Mouse (Mus musculus): Measurements from ENCODE around the gene Pex5.
"Not testable (repeated sequence)": the region's sequence is repeated elsewhere in the genome, so short reads cannot be mapped to it uniquely, and the experiment has no call there.

The Pex5 gene

DNA sequence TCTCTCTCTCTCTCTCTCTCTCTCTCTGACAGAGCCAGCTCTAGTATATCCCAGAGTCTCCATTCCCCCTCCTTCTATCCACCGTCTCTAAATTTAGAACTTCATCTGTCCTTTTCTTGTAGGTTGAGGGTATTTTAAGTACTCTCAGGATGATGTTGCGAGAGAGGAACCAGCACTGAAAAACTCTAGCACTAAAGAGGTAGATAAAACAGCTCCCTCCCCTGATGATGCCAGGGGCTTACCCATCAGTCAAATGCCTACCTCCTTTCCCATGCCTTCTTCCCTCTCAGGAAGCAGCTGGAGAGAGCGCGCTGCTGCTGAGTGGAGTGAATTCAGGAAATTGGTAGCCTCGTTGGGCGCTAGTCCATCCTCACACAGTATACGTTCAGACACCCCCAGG, 12.4 kb upstream of the Pex5 start:
- DNase-seq (ENCODE audit: low read depth, low spot score), result no peak

DNA sequence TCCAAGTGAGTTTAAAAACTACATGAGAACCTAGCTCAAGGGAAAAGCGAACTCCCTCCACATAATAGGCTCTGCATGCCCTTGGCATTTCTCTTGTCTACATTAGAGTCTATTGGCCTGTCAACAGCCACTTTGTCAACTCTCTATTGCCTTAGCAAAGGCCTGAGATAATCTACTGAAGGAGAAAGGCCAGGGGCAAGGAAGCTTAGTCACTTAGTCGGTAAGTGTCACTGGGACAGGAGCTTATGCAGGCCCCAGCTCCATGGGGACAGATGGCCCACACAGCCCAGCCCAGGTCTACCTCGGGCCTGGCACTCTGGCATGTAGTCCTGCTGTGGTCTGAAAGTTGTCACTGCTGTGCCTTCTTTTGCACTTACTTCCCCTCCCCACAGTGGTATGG, 11.7 kb upstream of the Pex5 start:
- DNase-seq (ENCODE audit: low read depth, low spot score), result no peak

DNA sequence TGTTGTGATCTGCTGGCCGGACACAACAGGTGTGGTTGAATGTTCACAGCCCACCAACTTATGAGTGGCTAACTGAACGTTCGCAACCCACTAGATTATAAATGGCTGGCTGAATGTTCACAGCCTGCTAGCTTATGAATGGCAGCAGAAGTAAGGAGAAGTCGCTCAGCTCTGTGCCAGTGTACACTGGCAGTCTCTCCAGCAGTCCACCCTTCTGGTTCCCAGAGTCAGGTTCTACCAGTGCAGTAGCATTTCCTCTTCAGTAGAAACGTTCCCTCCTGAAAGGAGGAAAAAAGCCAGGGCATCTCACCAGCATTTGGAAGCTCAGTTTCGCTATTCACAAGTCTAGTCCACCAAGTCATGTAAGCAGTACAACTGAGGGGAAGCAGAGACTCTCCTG, 10.7 kb upstream of the Pex5 start:
- no peak for DNase-seq (ENCODE audit: low read depth, low spot score)

DNA sequence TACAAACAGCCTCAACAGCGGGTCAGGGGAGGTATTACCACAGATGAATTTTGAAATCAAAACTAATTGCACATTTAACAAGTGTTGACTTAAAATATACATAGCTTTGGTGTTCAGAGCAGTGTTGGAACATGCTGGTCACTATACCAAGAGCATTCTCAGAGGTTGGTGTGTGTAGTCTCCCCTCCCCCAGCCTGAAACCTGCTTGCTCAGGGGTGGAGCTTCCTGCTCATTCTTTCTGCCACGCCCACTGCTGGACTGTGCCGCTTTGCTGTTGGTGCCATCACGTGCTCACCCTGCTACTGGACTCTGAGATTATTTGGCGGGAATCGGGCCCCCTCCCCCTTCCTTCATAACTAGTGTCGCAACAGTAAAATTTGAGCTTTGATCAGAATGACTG, 10.2 kb upstream of the Pex5 start:
- not testable (repeated sequence) for DNase-seq (ENCODE audit: low read depth, low spot score)

DNA sequence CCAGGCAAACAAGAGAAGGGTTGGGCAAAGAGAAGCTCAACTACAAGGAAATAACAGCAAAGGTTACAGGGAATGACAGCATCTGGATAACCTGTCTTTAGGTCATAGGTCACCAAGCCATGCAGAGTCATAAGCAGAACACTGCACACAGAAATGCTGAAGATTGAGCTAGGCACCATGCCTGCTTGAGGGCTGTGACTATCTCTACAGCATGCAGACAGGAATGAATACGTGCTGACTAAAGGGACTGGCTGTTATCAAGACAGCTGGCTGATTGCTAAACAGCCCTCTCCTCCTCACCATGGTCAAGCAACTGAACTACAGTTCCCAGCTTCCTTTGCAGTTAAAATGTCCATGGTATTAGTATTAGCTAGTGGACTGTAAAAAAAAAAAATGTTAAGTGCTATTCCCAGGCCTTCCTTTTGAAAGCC, 9.2 kb upstream of the Pex5 start:
- DNase-seq (ENCODE audit: low read depth, low spot score), result no peak

DNA sequence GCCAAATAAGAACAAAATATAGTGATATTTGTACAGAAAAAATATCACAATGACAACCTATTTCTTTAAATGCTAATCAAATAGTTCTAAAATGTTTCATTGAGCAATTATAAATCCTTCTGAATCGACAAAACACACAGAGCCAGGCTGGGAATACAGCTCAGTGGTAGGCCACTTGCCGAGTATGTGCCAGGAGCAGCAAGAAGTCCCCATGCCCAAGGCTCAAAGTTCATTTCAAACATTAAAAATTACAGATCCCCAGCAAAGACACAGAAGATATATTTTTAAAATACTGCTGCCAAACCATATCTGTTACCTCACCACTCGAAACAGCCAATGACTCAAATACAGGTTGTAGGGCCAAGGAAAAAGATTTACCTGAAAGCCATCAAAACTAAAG, 3.8 kb upstream of the Pex5 start:
- DNase-seq (ENCODE audit: low read depth, low spot score), result no peak

DNA sequence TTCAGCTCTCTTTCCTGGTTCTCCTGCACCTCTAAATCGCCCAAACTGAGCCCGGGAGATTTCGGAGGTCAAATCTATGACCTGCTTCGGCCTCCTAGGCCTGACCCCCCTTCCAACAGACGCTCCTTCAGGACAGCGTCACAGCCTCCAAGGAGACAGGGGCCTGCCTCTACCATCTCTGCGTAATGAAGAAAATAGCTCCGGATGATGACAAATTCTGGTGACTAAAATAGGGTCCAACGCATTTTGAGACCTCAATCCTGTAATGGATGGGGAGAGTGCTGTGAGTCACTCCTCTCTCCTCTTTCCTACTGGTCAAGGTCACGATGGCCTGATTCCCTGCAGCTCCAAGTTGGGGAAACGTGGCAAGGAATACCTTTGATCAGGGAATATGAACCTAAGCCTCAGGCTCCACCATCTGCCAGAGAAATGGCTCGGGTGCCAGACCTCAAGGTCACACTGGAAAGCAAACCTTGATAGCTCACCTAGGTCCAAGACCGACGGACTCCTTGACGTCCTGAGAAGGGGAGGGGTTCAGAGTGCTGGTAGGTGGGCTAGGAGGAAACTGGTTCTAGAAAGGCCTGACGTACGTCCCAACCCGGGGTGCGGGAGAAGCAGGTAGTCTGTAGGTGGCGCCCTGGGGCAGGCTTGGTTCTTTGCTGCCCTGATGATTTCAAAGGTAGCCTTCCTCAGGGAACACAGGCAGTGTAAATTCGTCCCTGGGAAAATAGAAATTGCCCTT, 651 bp upstream of the Pex5 start:
- peak; percentile 62 for DNase-seq (ENCODE audit: low read depth, low spot score)

DNA sequence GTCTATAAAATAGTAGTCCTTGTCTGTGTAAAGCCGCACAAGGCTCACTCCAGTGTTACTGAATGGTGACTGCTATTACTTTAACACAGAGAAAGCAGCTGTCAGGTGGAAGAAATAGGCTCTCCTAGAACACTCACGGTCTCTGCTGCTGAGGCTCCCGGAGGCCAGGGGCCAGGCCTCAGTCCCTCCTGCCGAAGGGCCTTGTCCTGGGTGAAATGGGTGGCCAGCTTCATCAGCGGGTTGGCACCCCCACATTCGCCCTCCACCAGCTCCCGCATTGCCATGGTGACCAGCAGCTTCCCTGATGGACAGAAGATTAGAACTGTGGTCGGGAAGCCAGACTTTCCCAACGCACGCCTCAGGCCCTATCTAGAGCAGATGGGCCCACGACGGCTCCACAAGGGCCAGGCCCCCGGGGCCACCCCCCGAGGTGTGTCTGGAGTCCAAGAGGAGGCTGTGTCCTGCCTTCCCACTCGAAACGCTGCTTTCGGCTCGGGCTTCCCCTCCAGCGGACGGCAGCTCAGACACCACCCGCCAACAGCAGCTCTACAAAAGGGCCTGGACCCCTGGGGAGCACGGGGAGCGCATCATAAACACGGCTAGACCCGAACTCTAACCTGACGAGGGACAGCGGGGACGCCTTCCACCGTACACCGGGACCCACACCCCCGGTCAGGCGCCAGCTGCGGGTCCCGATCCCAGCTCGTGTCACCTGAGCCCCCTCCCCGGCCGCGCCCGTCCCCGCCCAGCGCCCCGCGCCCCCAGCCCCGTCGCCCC, 529 bp downstream of the Pex5 start:
- DNase-seq (ENCODE audit: low read depth, low spot score), result peak; percentile 48

DNA sequence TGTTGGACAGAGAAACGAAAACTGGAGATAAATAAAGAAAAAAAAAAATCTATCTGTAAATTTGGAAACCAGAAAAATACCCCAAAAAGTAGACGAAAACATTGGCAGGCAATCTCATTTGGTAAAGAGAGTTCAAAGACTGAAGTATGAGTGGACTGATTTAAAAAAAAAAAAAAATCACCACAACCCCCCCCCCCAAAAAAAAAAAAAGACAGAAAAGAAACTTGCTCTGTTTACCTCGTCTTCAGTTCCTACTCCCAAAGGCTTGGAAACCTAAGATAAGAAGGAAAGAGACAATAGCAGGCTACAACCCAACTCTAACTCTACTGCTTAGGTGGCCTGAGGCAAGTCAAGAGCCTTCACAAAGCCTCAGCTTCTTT, 1.1 kb downstream of the Pex5 start:
- no peak for DNase-seq (ENCODE audit: low read depth, low spot score)

DNA sequence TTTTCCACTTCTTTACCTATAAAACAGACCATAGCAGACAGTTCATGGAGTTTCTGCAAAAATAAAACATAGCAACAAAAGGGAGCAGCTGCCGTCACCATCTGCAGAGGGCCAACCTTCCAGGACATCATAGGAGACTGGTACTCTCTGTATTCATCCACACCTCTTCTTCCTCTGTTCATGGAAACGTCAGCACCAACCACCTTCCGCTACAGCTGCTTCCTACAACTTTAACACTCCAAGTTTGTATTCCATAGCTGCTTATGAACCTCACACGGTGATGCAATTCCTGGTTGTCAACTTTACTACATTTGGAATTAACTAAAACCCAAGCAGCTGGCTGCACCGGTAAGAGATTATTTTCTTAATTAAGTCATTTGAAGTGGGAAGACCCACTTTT, 6.5 kb downstream of the Pex5 start:
- no peak for DNase-seq (ENCODE audit: low read depth, low spot score)

DNA sequence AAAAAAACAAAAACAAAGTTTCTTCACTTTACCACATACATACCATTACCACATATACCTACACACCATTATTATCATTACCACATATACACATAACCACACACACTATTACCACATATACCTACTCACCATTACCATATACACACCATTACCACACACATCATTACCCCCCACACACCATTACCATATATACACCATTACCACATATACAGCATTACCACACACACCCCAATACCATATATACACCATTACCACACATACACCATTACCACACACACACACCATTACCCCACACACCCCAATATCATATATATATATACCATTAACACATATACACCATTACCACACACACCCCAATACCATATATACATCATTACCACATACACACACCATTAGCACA, 7.7 kb downstream of the Pex5 start:
- no peak for DNase-seq (ENCODE audit: low read depth, low spot score)

DNA sequence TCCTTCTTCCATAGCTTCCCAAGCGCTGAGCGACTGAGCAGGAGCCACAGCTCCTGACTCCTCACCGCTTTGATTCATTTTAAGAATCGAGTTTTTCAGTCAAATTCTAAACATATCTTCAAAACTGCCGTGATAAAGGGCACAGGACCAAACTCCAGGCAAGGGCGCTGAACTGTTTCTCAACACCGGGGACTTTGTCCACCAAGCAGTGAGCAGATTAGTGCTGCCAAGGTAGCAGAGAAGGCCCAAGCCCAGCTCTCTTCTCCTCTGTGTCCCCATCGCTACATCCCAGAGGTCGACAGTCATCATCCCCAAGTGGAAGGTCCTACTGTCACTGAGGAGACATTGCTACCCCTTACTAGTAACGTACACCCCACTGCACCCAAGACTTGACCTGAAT, 8.5 kb downstream of the Pex5 start:
- no peak for DNase-seq (ENCODE audit: low read depth, low spot score)

DNA sequence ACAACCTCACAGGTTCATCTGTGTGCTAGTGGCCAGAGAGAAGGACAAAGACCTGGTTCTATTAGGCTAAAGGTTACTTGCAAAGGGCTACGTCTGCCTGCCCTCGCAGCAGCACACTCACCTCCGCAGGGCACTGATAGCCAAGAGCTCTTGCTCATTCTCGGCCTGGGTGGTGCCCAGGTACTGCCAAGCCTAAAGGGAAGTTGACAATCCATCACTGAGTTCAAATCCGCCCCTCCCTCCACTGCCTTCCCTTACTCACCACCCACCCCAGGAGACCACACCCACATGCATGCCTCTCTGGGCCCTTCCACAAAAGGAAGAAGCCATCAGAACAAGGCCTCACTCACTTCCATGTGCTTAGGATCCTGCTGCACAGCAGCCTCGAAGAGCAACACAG, 15.1 kb downstream of the Pex5 start:
- DNase-seq (ENCODE audit: low read depth, low spot score), result no peak

DNA sequence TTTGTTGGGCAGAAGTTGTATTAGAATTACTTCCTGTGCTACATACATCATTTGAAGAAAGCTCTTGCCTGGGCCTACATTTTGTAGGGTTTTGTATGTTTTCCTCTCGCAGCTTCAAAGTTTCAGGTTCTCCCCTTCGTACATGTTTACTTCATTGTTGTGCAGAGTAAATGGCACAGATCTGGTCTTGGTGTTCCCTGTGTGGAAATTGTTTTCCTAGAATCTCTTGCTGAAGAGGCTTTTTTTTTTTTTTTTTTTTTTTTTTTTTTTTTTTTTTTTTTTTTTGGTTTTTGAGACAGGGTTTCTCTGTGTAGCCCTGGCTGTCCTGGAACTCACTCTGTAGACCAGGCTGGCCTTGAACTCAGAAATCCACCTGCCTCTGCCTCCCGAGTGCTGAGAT, 19.9 kb downstream of the Pex5 start:
- DNase-seq (ENCODE audit: low read depth, low spot score), result not testable (repeated sequence)

DNA sequence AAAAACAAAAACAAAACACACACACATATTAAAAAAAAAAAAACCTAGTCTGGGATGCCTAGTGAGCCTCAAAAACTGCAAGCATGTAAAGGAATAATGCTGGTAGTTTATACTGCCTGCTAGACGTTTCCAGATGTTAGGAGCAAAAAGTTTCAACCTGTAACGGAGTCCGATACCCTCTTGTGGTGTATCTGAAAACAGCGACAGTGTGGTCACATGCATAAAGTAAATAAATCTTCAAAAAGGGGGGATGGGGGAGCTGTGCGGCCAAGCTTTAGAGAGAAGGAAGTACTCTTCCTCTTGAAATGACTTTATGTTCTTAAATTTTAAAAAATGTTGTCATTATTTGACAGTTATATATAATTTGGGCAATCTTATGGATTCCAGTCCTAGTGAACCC, 34.7 kb downstream of the Pex5 start:
- DNase-seq (ENCODE audit: low read depth, low spot score), result no peak

DNA sequence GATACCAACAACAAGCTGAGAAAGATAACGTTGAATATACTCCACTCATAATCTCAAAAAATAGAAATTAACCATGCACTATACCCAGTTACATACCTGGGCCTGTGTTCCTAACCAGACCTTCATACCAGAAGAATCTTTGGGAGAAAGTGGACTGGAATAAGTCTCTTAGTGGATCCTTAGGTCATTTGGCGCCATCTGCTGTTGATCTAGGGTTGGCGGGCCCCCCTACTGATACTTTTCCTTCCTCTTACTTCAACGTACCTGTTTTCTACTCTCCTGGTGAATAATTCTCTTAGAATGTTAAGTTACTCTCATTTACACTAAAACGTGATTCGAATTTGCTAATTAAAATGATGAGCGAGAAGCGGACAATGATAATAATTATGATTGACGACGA, 35.5 kb downstream of the Pex5 start:
- DNase-seq (ENCODE audit: low read depth, low spot score), result peak; percentile 38

DNA sequence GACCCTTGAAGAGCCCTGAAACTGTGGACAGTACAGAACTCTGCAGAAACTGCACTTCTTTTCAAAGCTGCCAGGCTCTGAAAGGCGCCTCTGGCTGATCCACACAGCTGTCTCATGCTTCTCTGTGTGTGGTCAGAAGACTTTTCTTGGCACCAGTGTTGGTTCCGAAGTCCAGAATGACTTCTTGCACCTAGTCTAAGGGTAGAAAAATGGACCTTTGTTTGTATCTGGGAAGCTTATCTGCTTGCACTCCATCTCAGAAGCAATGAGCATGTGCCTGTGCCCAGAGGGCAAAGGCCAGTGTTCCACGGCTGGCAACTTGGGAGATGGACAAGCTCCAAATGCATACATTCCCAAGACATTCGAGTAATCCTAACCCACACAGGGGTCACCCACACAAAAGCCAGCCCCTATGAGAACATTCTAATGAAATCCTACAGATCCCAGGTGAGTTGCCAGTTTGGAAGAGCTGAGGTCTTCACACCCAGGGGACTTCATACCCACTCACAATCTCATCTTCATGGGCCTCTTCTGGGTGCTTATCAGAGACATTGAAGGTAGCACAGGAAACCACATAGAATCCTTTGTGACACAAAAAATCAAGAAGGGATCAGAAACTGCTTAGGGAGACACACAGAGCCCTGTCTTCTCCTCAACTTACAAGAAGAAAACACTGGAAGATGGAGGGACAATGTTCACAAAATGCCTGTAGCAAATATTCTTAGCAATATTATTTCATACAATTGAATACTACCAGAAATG, 37.2 kb downstream of the Pex5 start:
- no peak for DNase-seq (ENCODE audit: low read depth, low spot score)

DNA sequence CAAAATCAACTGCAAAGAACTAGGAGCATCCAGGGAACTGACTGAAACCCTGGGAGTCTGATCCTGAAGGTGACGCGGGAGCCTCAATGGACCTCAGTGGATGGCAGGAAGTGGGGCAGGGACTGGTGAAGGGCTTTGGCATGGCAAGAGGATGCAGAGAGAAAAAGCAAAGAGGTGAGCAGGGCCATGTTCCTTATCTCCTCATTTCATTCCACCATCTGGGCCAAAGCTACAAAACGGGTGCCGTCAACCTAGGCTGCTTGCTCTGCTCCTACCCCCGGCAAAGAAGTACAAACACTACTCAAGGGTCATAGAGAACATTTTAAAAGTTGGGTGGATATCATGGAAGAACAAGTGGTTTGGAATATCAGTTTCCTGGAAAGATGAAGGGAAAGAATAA, 38.6 kb downstream of the Pex5 start:
- no peak for DNase-seq (ENCODE audit: low read depth, low spot score)

DNA sequence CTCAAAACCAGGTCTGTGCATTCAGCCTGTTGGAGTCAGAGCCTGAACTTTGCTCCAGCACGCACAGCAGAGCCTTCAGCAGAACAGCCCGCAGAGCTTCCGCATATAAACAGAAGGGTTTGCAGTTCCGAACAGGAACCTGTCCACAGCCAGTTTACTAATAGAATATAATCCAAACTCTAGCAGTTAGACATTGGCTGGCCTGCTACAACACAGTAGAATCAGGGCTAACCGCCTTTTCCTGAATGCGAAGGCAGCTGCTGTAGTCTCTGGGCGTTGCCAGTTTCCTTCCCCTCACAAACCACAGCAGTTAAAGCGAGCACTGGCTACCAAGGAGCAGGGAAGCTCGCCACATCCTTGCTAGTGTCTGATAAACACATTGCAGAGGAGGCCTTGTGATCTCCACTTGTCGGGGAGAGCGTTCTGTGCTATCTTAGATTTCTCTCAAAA, 39.4 kb downstream of the Pex5 start:
- DNase-seq (ENCODE audit: low read depth, low spot score), result no peak

DNA sequence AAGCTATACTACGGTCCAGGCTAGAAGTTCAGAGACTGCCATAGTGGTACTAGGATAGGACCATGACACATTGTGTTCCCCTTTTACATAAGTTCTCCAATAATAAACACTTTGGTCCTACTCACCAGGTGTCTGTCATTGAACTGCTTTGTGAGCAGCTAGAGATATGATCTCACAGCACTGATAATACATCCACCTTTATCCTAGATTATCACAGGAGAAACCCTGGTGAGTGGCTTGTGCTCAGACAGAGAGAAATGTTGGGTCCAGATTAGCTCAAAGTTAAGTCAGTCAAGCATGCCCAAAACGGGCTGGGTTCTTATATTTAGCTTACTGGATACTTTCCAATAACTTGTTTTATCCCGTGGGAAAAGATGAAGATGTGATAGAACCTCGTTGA, 40.2 kb downstream of the Pex5 start:
- no peak for DNase-seq (ENCODE audit: low read depth, low spot score)

DNA sequence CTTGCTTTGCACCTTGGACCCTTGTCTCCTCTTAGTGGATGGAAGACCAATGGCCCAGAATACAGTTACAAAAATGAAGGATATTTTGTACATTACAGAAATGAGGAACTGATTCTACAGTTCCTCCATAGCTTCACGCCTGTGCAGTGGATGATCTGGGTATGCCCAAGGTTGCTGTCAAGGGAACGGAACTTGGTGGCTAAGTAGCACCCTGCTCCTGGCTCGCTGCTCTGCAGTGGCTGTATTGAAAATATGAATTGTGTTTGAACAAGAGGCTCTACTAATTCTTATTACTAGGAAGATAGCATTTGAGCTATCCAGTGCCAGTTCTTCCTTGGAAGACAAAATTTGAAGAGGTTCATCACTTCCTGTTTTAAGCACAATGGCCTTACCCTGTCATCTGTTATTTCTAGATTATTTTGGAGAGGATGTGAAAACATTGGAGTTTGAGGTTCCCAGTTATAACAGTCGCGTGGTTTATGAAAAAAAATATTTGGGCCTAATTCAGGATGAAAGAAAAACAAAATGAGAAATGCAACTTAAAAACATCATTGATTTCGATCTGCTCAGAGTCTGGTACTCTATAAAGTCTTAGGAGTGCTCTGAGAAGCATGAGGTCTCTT, 41.2 kb downstream of the Pex5 start:
- DNase-seq (ENCODE audit: low read depth, low spot score), result no peak

DNA sequence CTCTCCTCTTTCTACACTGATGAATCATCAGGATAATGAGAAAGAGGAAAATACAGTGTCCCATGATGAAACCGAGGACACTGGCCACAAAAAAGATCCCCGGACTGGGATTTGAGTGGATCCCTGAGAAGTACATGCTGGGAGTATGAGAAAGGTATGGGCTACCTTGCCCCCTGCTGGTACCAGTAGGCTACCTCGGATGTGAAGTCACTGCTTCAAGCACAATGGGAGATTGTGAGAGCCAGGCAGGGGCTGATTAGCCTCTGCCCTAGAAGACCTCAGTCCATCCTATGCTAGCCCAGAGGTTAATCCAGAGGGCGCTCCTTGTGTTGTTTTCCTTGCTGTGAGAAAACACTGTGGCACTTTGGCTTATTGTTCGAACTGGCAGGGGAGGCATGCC, 50.5 kb downstream of the Pex5 start:
- DNase-seq (ENCODE audit: low read depth, low spot score), result no peak
